16 mouse cellular contexts compared by ENCODE assay signal in the genomic region with DNA sequence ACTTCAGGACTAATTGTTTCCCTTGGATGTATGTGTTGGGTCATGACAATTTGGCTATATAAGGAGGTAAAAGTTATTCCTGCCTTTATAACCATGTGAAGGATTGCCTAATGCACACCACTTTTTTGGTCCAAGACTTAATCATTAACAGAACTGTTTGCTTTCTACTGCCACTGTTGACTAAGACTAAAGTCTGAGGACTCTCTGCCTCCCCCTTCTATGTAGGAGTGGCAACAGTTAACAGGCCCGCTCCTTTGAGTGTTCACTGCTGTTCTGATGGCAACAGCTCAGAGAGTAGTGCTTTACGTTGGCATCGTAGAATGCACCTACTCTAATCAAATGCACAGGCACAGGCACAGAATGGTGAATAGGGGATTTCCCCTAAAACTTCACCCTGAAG. TPM values are rescaled to one million over a fixed set of nuclear protein-coding genes. Genes with fewer than 3 reads are reported as not detected.
A peak's percentile ranks its signal among the peaks of the same experiment; 100 is the strongest.
DNase-seq lines count a peak whose midpoint lies in the region; ATAC-seq and TF ChIP-seq lines count a peak whose summit lies in the region.
"Had no signal": no experiment of that assay in that cellular context is flagged by ENCODE, and none has a peak within 500 bp of the region (broad histone marks: within the 10 kb centered on the region; RNA-seq: fewer than 3 reads in every experiment).

No protein-coding gene starts in this region.

- no peak overlapping the region for H3K4me3 ChIP-seq in lung, embryonic 14.5 days (ENCODE audit: low read depth, low read length)
- no peak overlapping the region for H3K4me3 ChIP-seq in lung, postnatal 0 days (ENCODE audit: low read depth, low read length)
- H3K4me3 ChIP-seq in limb, embryonic 10.5 days: no peak overlapping the region
- H3K4me3 ChIP-seq: hindbrain, embryonic 15.5 days; megakaryocyte, embryonic 14.5 days had no signal

- DNase-seq in lung, embryonic 14.5 days: peak; percentile 63
- no peak for DNase-seq in lung, postnatal 14 days
- peak; percentile 51 to 82 for DNase-seq in kidney, postnatal 36 days
- peak; percentile 93 for DNase-seq in lung, postnatal 0 days (ENCODE audit: low spot score)
- peak; percentile 64 for DNase-seq in yolk sac, embryonic 10.5 days (ENCODE audit: low spot score)
- DNase-seq in left cerebral cortex, adult 8-10 months (ENCODE audit: low spot score in 2 of 2): no peak
- no peak for DNase-seq in frontal cortex, postnatal 36 days (ENCODE audit: low spot score in 2 of 2)
- no peak for DNase-seq in limb, embryonic 10.5 days (ENCODE audit: low spot score)
- DNase-seq: adrenal gland, postnatal 36 days; B cell, adult 2 months; cerebellum, postnatal 10 days; heart, adult 18-20 months; heart, postnatal 10 days; layer of hippocampus, adult 9-11 months had no signal

- H3K4me2 ChIP-seq in lung, embryonic 14.5 days: no peak overlapping the region
- no peak overlapping the region for H3K4me2 ChIP-seq in lung, postnatal 0 days (replicated peaks; ENCODE audit: low read depth, low read length)
- H3K4me2 ChIP-seq: hindbrain, embryonic 15.5 days had no signal

- H3K36me3 ChIP-seq in lung, embryonic 14.5 days (ENCODE audit: insufficient read depth): no peaks in the 10 kb centered on the region
- H3K36me3 ChIP-seq in lung, postnatal 0 days (ENCODE audit: insufficient read depth, low read length): no peaks in the 10 kb centered on the region
- no peaks in the 10 kb centered on the region for H3K36me3 ChIP-seq in limb, embryonic 10.5 days
- H3K36me3 ChIP-seq: hindbrain, embryonic 15.5 days had no signal

- WGBS in lung, embryonic 14.5 days: 69% methylated on average over 3 of the region's 3 CpGs
- 61% methylated on average over 3 of the region's 3 CpGs for WGBS in lung, postnatal 0 days
- 83% methylated on average over 3 of the region's 3 CpGs for WGBS in limb, embryonic 10.5 days

- ATAC-seq in lung, embryonic 14.5 days (ENCODE audit: insufficient read depth): peak; percentile 44; the same call in 1 of the 2 replicates
- ATAC-seq in lung, postnatal 0 days: peak; percentile 96

- no peaks in the 10 kb centered on the region for H3K27me3 ChIP-seq in lung, embryonic 14.5 days (ENCODE audit: insufficient read depth, low read length)
- no peaks in the 10 kb centered on the region for H3K27me3 ChIP-seq in lung, postnatal 0 days (replicated peaks; ENCODE audit: insufficient read depth, low read length)
- no peaks in the 10 kb centered on the region for H3K27me3 ChIP-seq in limb, embryonic 10.5 days (ENCODE audit: low read depth, poor library complexity, severe bottlenecking)
- H3K27me3 ChIP-seq: megakaryocyte, embryonic 14.5 days had no signal

- no peaks in the 10 kb centered on the region for H3K9me3 ChIP-seq in lung, embryonic 14.5 days (ENCODE audit: low read depth, low read length)
- H3K9me3 ChIP-seq in lung, postnatal 0 days (ENCODE audit: low read length): no peaks in the 10 kb centered on the region
- H3K9me3 ChIP-seq in limb, embryonic 10.5 days (replicated peaks): no peaks in the 10 kb centered on the region
- H3K9me3 ChIP-seq: hindbrain, embryonic 15.5 days had no signal

- no peak overlapping the region for H3K9ac ChIP-seq in lung, embryonic 14.5 days
- H3K9ac ChIP-seq in lung, postnatal 0 days (replicated peaks; ENCODE audit: low read depth): no peak overlapping the region
- H3K9ac ChIP-seq: hindbrain, embryonic 15.5 days had no signal

- no peak for TF ChIP-seq CTCF in lung, embryonic 14.5 days (IDR thresholded peaks at IDR 0.05; ENCODE audit: low read depth)
- TF ChIP-seq CTCF in lung, postnatal 0 days (IDR thresholded peaks at IDR 0.05): peak; percentile 9; the same call in 1 of the 2 replicates

- no peaks in the 10 kb centered on the region for H3K4me1 ChIP-seq in lung, embryonic 14.5 days (ENCODE audit: insufficient read depth)
- H3K4me1 ChIP-seq in lung, postnatal 0 days (ENCODE audit: insufficient read depth, low read depth, low read length): no peaks in the 10 kb centered on the region
- H3K4me1 ChIP-seq in limb, embryonic 10.5 days: no peaks in the 10 kb centered on the region
- H3K4me1 ChIP-seq: hindbrain, embryonic 15.5 days had no signal

- H3K27ac ChIP-seq in lung, embryonic 14.5 days (ENCODE audit: low read depth): no peak overlapping the region
- peak overlapping the region; percentile 26; the same call in 1 of the 2 replicates for H3K27ac ChIP-seq in lung, postnatal 0 days (ENCODE audit: low read length)
- no peak overlapping the region for H3K27ac ChIP-seq in limb, embryonic 10.5 days
- H3K27ac ChIP-seq: hindbrain, embryonic 15.5 days had no signal

- peak; percentile 76 for TF ChIP-seq EP300 in lung, postnatal 0 days (IDR thresholded peaks at IDR 0.05)

RNA-seq across cellular contexts. Expression of a gene that starts 5.2 kb away (rescaled TPM):
- polyA plus RNA-seq in lung, embryonic 14.5 days (2014; fragmentation: Nextera tagmentation; extraction: Ambion mirVana): 34.4 and 36.3 TPM in 2 replicates
- polyA plus RNA-seq in lung, postnatal 0 days (2015; fragmentation: Nextera tagmentation; extraction: Ambion mirVana): 24.2 and 28.7 TPM in 2 replicates
- 10 to 100 TPM; 27.6 to 30.0 (median 29.5) TPM for total RNA-seq in left cerebral cortex, adult 8-10 months (2022)
- 26.5 and 29.6 TPM in 2 replicates for polyA plus RNA-seq in limb, embryonic 10.5 days (2016; fragmentation: Nextera tagmentation; extraction: Ambion mirVana)

RNA-seq across cellular contexts. Expression of a gene that starts 13.7 kb away (rescaled TPM):
- 62.0 and 63.6 TPM in 2 replicates for polyA plus RNA-seq in lung, embryonic 14.5 days (2014; fragmentation: Nextera tagmentation; extraction: Ambion mirVana)
- polyA plus RNA-seq in lung, postnatal 0 days (2015; fragmentation: Nextera tagmentation; extraction: Ambion mirVana): 14.4 and 18.4 TPM in 2 replicates
- 1 to 10 TPM; 4.0 to 7.1 (median 5.6) TPM for total RNA-seq in left cerebral cortex, adult 8-10 months (2022)
- 106 and 124 TPM in 2 replicates for polyA plus RNA-seq in limb, embryonic 10.5 days (2016; fragmentation: Nextera tagmentation; extraction: Ambion mirVana)

RNA-seq across cellular contexts. Expression of a gene that starts 47.9 kb away (rescaled TPM):
- polyA plus RNA-seq in lung, embryonic 14.5 days (2014; fragmentation: Nextera tagmentation; extraction: Ambion mirVana): 6.6 and 8.3 TPM in 2 replicates
- polyA plus RNA-seq in lung, postnatal 0 days (2015; fragmentation: Nextera tagmentation; extraction: Ambion mirVana): 2.5 and 3.0 TPM in 2 replicates
- 10 to 100 TPM; 31.7 to 35.9 (median 32.7) TPM for total RNA-seq in left cerebral cortex, adult 8-10 months (2022)
- 8.2 and 9.3 TPM in 2 replicates for polyA plus RNA-seq in limb, embryonic 10.5 days (2016; fragmentation: Nextera tagmentation; extraction: Ambion mirVana)

RNA-seq across cellular contexts. Expression of a gene that starts 48.0 kb away (rescaled TPM):
- 20.2 and 22.2 TPM in 2 replicates for polyA plus RNA-seq in lung, embryonic 14.5 days (2014; fragmentation: Nextera tagmentation; extraction: Ambion mirVana)
- 6.1 and 6.7 TPM in 2 replicates for polyA plus RNA-seq in lung, postnatal 0 days (2015; fragmentation: Nextera tagmentation; extraction: Ambion mirVana)
- total RNA-seq in left cerebral cortex, adult 8-10 months (2022): 1 to 10 TPM; 5.4 to 7.2 (median 6.6) TPM
- polyA plus RNA-seq in limb, embryonic 10.5 days (2016; fragmentation: Nextera tagmentation; extraction: Ambion mirVana): 30.2 TPM in 2 replicates

RNA-seq across cellular contexts. Expression of a gene that starts 53.9 kb away (rescaled TPM):
- 66.4 and 73.4 TPM in 2 replicates for polyA plus RNA-seq in lung, embryonic 14.5 days (2014; fragmentation: Nextera tagmentation; extraction: Ambion mirVana)
- 45.3 and 48.4 TPM in 2 replicates for polyA plus RNA-seq in lung, postnatal 0 days (2015; fragmentation: Nextera tagmentation; extraction: Ambion mirVana)
- 10 to 100 TPM; 26.7 to 33.3 (median 30.3) TPM for total RNA-seq in left cerebral cortex, adult 8-10 months (2022)
- polyA plus RNA-seq in limb, embryonic 10.5 days (2016; fragmentation: Nextera tagmentation; extraction: Ambion mirVana): 75.9 and 78.4 TPM in 2 replicates

Comparison
In these comparisons a context has a peak if more than half of its experiments do, and no peak if none do; other contexts are left out.
1. DNase-seq: peak in lung, embryonic 14.5 days (single experiment), kidney, postnatal 36 days (2 of 2), lung, postnatal 0 days (single experiment) and yolk sac, embryonic 10.5 days (single experiment); none in lung, postnatal 14 days (single experiment), left cerebral cortex, adult 8-10 months (0 of 2), frontal cortex, postnatal 36 days (0 of 2) and limb, embryonic 10.5 days (single experiment).